Mouse (Mus musculus): ENCODE results near the gene Plekhb2. TPM values are rescaled to one million over a fixed set of nuclear protein-coding genes. Genes with fewer than 3 reads are reported as not detected.

The Plekhb2 gene
- total RNA-seq, 2 experiments from 2014 or later, result 8.9 to 25.3 TPM

GRCm38 (mm10) chr1:34860205-34860604 lies 10.4 kb downstream of the Plekhb2 start:
- ATAC-seq (replicated peaks; ENCODE audit: low FRiP score, low TSS enrichment, poor library complexity, severe bottlenecking), result no peak

GRCm38 (mm10) chr1:34862877-34863276 lies 13.1 kb downstream of the Plekhb2 start:
- no peak for ATAC-seq (replicated peaks; ENCODE audit: low FRiP score, low TSS enrichment, poor library complexity, severe bottlenecking)

- ATAC-seq (replicated peaks; ENCODE audit: low FRiP score, low TSS enrichment, poor library complexity, severe bottlenecking), result no peak
Observed at GRCm38 (mm10) chr1:34863323-34863722, 13.5 kb downstream of the Plekhb2 start.

- no peak for ATAC-seq (replicated peaks; ENCODE audit: low FRiP score, low TSS enrichment, poor library complexity, severe bottlenecking)
Observed at GRCm38 (mm10) chr1:34864243-34864642, 14.5 kb downstream of the Plekhb2 start.

GRCm38 (mm10) chr1:34865866-34866265 lies 16.1 kb downstream of the Plekhb2 start:
- ATAC-seq (replicated peaks; ENCODE audit: low FRiP score, low TSS enrichment, poor library complexity, severe bottlenecking), result no peak

GRCm38 (mm10) chr1:34866815-34867573 lies 17.2 kb downstream of the Plekhb2 start:
- peak; percentile 96 for ATAC-seq (replicated peaks; ENCODE audit: low FRiP score, low TSS enrichment, poor library complexity, severe bottlenecking)

DNA sequence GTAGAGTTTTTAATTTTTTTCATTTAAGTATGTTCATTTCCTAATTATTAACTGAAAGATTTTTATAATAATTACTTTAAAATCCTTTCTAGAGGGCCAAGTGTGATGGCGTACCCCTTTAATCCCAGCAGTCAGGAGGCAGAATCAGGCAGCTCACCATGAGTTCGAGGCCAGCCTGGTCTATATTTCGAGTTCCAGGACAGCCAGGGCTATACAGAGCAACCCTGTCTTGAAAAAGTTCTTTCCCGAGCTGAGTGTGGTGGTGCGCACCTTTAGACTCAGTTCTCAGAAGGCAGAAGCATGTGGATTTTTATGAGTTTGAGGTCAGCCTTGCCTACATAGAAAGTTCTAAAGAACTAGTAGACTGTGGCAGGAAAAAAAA lies 17.8 kb downstream of the Plekhb2 start:
- no peak for ATAC-seq (replicated peaks; ENCODE audit: low FRiP score, low TSS enrichment, poor library complexity, severe bottlenecking)

GRCm38 (mm10) chr1:34868391-34868790 lies 18.6 kb downstream of the Plekhb2 start:
- ATAC-seq (replicated peaks; ENCODE audit: low FRiP score, low TSS enrichment, poor library complexity, severe bottlenecking), result no peak

- no peak for ATAC-seq (replicated peaks; ENCODE audit: low FRiP score, low TSS enrichment, poor library complexity, severe bottlenecking)
Observed at GRCm38 (mm10) chr1:34869231-34869630, 19.5 kb downstream of the Plekhb2 start.

- no peak for ATAC-seq (replicated peaks; ENCODE audit: low FRiP score, low TSS enrichment, poor library complexity, severe bottlenecking)
Observed at GRCm38 (mm10) chr1:34871170-34871569, 21.4 kb downstream of the Plekhb2 start.

GRCm38 (mm10) chr1:34873551-34873950 lies 23.8 kb downstream of the Plekhb2 start:
- no peak for ATAC-seq (replicated peaks; ENCODE audit: low FRiP score, low TSS enrichment, poor library complexity, severe bottlenecking)

DNA sequence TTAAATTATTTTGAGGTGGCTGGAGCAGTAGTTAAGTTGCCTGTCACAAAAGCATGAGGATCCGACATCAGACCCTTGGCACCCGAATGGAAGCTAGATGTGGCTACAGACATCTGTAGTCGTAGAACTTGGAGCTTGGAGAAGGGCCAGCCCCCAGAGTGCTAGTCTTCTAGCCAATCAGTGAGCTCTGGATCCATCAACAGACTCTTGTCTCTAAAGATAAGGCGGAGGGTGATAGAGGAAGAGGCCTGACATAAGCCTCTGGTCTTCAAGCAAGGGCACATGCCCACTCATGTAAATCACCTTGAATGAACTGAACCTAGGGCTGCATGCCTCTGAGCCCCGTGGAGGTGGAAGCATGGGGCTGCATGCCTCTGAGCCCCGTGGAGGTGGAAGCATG lies 29.8 kb downstream of the Plekhb2 start:
- no peak for ATAC-seq (replicated peaks; ENCODE audit: low FRiP score, low TSS enrichment, poor library complexity, severe bottlenecking)

- ATAC-seq (replicated peaks; ENCODE audit: low FRiP score, low TSS enrichment, poor library complexity, severe bottlenecking), result no peak
Observed at GRCm38 (mm10) chr1:34883776-34884175, 34.0 kb downstream of the Plekhb2 start.

- ATAC-seq (replicated peaks; ENCODE audit: low FRiP score, low TSS enrichment, poor library complexity, severe bottlenecking), result peak; percentile 71; the same call in 1 of the 2 replicates
Observed at GRCm38 (mm10) chr1:34891559-34892289, 41.9 kb downstream of the Plekhb2 start.

DNA sequence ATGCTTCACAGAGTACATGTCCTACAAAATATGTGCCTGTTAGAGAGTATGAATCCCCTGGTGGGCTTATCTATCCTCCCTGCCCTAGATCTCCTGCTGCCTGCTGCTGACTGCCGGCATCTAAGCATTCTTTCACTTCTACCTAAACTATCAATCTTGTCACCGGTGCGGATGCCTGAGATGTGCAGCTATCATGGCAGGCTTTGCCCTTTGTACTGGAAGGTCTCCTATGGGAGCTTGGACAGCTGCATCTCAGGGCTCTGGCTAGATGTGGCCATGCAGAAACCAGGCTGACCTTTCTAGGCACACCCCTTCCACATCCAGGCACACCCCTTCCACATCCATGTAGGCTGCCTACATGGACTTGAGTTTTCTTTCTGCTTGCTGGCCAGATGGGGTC lies 42.7 kb downstream of the Plekhb2 start:
- ATAC-seq (replicated peaks; ENCODE audit: low FRiP score, low TSS enrichment, poor library complexity, severe bottlenecking), result no peak

- no peak for ATAC-seq (replicated peaks; ENCODE audit: low FRiP score, low TSS enrichment, poor library complexity, severe bottlenecking)
Observed at GRCm38 (mm10) chr1:34893331-34893730, 43.6 kb downstream of the Plekhb2 start.

DNA sequence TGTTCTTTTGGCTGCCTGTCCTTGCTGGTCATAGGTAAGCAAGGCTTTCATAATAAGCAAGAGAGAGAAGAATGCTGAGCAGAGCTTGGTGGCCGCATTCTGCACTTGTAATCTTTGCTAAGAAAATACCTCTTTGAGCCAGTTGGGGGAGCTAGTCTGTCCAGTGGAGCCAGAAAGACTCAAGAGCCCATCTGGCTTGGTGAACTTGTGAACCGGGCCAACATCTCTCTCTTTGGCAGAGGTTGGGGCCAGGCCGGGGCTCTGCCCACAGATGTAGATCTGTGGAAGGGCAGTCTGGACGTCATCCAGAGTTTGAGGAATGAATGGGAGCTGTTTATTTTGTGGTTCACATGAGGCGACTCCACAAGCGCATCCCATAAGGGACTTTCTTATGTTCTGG lies 44.1 kb downstream of the Plekhb2 start:
- peak; percentile 54; the same call in 1 of the 2 replicates for ATAC-seq (replicated peaks; ENCODE audit: low FRiP score, low TSS enrichment, poor library complexity, severe bottlenecking)

DNA sequence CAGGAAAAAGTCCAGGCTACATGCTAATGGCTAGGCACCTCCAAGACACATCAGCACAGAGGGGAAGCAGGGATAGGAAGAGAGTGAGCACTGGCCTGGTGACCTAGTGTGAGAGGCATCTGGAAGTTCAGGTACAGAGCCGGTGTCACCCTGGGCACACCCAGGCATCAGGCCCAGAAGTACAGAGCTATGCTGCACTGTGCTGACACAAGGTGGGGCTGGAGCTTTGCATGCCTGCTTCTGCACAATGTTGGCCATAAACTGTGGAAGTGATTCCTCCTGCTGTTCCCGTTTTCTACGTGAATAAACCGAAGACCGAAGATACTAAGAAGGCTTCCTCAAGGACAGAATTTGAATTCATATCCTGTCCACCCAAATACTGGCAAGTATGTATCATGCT lies 46.3 kb downstream of the Plekhb2 start:
- ATAC-seq (replicated peaks; ENCODE audit: low FRiP score, low TSS enrichment, poor library complexity, severe bottlenecking), result no peak

DNA sequence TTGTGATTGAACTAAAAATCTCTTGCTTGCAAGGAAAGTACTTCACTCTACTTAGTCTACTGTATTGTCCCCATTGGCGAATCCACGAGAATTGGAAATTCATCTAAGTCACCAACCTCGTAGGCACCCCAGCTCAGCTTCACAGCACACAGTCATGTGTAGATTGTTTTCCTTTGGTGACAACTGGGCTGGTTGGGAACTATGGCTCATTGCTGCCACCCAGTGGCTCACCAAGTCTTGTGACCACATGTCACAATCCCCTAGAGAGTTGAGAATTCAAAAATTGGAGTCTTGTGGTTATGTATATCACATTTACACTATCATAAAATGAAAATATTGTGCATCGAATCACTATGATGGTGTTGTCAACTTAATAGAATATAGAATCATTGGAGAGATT lies 47.1 kb downstream of the Plekhb2 start:
- peak; percentile 78; the same call in 1 of the 2 replicates for ATAC-seq (replicated peaks; ENCODE audit: low FRiP score, low TSS enrichment, poor library complexity, severe bottlenecking)

GRCm38 (mm10) chr1:34928656-34929055 lies 78.9 kb downstream of the Plekhb2 start:
- ATAC-seq (replicated peaks; ENCODE audit: low FRiP score, low TSS enrichment, poor library complexity, severe bottlenecking), result no peak
